Mouse (Mus musculus) layer of hippocampus, adult 2 months (tissue): ENCODE measurements at regions not wholly inside any gene's neighbourhood (a gene's known extent, or its start where the extent isn't known, plus 50 kb on each side); places are given as distances from the start of the nearest gene placed in this dataset.
"Not testable (repeated sequence)": the region's sequence is repeated elsewhere in the genome, so short reads cannot be mapped to it uniquely, and the experiment has no call there.

Experiments
- DNase-seq, 2 experiments: peaks; one replicate each; pipeline ENCODE4 v3.0.0; 2022; ENCODE audit warnings: low spot score in 2 of 2
- H3K27ac ChIP-seq: fragments of 200-600 bp; 2 replicates; pipeline ENCODE4 v1.8.1; 2022
- H3K4me3 ChIP-seq: fragments of 200-600 bp; 2 replicates; pipeline ENCODE4 v1.8.1; 2022; ENCODE audit warnings: mild to moderate bottlenecking
- CTCF ChIP-seq: fragments of 200-600 bp; conservative IDR thresholded peaks from 2 replicates; pipeline ENCODE4 v1.8.1; 2022; ENCODE audit warnings: antibody characterized with exemption, mild to moderate bottlenecking, moderate library complexity

GRCm38 (mm10) chr3:34754781-34755180, 104.6 kb downstream of the Sox2 start:
- Histone ChIP-seq H3K27ac (no peak overlapping the region), H3K4me3 (no peak overlapping the region)
- DNase-seq: no peak
- no peak for TF ChIP-seq CTCF

GRCm38 (mm10) chr3:34755282-34755681, 105.1 kb downstream of the Sox2 start:
- DNase-seq, H3K27ac ChIP-seq: not testable (repeated sequence)

GRCm38 (mm10) chr3:34756632-34757031, 106.4 kb downstream of the Sox2 start:
- no peak overlapping the region for H3K27ac ChIP-seq
- no peak for DNase-seq
- H3K4me3 ChIP-seq: no peak overlapping the region
- TF ChIP-seq CTCF: no peak

More at GRCm38 (mm10) chr3:34755282-34755681, 105.1 kb downstream of the Sox2 start:
- not testable (repeated sequence) for H3K4me3 ChIP-seq

- TF ChIP-seq CTCF: no peak
- H3K4me3 ChIP-seq: no peak overlapping the region
- no peak for DNase-seq
- no peak overlapping the region for H3K27ac ChIP-seq
These were observed 106.9 kb downstream of the Sox2 start for GRCm38 (mm10) chr3:34757130-34757529.

DNA sequence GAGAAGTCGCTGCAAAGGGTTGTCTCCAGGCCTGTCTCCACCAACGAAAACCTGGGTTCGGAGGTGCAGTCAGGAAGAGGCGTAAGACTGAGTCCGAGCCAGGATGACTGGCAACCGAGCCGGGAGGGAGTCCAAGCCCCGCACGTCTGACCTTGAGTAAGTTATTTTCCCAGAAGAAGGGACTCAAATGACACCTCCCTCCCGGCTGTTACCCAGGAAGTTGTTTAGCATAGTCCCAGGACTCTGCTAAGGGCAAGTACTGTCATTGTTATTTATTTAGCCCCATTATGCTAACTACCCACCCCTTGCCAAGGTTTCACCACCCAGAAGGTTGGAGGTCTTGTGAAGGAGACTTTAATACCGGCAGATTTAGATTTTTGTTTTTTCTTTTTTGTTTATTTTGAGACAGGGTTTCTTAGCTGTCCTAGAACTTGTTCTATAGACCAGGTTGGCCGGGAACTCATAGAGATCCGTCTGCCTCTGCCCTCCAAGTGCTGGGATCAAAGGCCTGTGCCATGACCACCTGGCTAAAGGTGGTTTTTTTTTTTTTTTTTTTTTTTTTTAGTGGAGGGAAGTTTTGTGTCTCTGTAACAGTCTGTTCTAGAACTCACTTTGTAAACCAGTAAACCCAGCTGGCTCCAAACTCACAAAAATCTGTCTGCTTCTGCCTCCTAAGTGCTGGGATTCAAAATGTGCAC, 107.8 kb downstream of the Sox2 start:
- no peak overlapping the region for H3K27ac ChIP-seq
- no peak overlapping the region for H3K4me3 ChIP-seq
- DNase-seq: no peak
- TF ChIP-seq CTCF: no peak

GRCm38 (mm10) chr3:34759942-34760640, 109.9 kb downstream of the Sox2 start:
- 0 out of 2 replicates have a peak, but pooled peaks have one; percentile 31 for TF ChIP-seq CTCF
- DNase-seq: no peak

GRCm38 (mm10) chr3:34761162-34761769, 111.1 kb downstream of the Sox2 start:
- no peak for DNase-seq
- no peak overlapping the region for H3K27ac ChIP-seq
- no peak for TF ChIP-seq CTCF
- no peak overlapping the region for H3K4me3 ChIP-seq

More at GRCm38 (mm10) chr3:34759942-34760640, 109.9 kb downstream of the Sox2 start:
- H3K4me3 ChIP-seq: no peak overlapping the region
- no peak overlapping the region for H3K27ac ChIP-seq

- Histone ChIP-seq H3K4me3 (no peak overlapping the region), H3K27ac (no peak overlapping the region)
- DNase-seq: no peak
- no peak for TF ChIP-seq CTCF
These were observed 111.6 kb downstream of the Sox2 start for GRCm38 (mm10) chr3:34761783-34762182.

GRCm38 (mm10) chr3:34764559-34764958, 114.4 kb downstream of the Sox2 start:
- Histone ChIP-seq H3K4me3 (no peak overlapping the region), H3K27ac (no peak overlapping the region)
- no peak for DNase-seq
- TF ChIP-seq CTCF: no peak

GRCm38 (mm10) chr3:34765151-34765550, 114.9 kb downstream of the Sox2 start:
- no peak for DNase-seq
- H3K27ac ChIP-seq: no peak overlapping the region
- no peak overlapping the region for H3K4me3 ChIP-seq
- TF ChIP-seq CTCF: no peak

DNA sequence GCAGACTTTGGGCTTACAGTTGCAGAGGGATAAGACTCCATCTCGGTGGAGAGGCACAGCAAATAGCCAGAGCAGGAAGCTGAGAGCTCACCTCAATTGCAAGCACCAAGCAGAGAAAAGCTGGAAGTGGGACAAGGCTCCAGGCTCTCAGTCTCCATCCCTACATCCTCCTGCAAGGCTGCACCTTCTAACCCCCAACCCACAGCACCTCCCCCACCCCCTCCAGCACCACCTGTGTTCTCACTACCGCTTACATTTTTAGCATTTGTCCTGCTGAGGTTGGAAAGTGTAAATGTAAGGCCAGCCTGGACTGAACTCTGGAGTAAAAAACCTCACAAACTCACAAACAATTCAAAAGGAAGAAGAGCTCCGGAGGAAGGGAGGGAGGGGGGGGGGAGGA, 119.6 kb downstream of the Sox2 start:
- no peak for TF ChIP-seq CTCF
- H3K4me3 ChIP-seq: no peak overlapping the region
- H3K27ac ChIP-seq: no peak overlapping the region
- no peak for DNase-seq

GRCm38 (mm10) chr3:34770271-34770670, 120.1 kb downstream of the Sox2 start:
- H3K4me3 ChIP-seq: no peak overlapping the region
- no peak overlapping the region for H3K27ac ChIP-seq
- no peak for TF ChIP-seq CTCF
- no peak for DNase-seq

GRCm38 (mm10) chr3:34772035-34772434, 121.8 kb downstream of the Sox2 start:
- Histone ChIP-seq H3K4me3 (no peak overlapping the region), H3K27ac (no peak overlapping the region)
- TF ChIP-seq CTCF: no peak
- no peak for DNase-seq
